ENCODE assay signal across 9 mouse cellular contexts in the genomic region with DNA sequence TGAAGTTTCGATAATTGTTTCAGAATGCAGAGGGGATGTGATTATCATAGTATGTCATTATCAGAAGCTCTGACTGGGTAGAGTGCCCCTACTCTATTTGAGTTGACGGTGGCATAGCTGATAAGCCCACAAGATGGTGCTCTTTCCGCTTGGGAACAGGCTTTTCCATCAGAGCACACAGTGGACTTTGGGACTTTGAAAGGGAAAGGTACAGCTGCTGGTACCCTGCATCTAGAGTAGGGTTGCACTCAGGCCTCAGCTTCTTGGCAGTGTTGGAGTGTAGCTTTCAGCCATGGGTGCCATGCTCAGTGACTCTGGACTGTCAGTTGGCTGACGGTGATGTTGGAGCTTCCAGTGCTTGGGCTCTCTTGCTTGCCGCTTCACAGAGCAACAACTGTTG. TPM values are rescaled to one million over a fixed set of nuclear protein-coding genes. Genes with fewer than 3 reads are reported as not detected.
DNase-seq lines count a peak whose midpoint lies in the region; ATAC-seq and TF ChIP-seq lines count a peak whose summit lies in the region.
"Had no signal": no experiment of that assay in that cellular context is flagged by ENCODE, and none has a peak within 500 bp of the region (broad histone marks: within the 10 kb centered on the region; RNA-seq: fewer than 3 reads in every experiment).

No protein-coding gene starts in this region.

- H3K4me2 ChIP-seq in liver, postnatal 0 days (ENCODE audit: low read depth, low read length) = no peak overlapping the region
- H3K4me2 ChIP-seq in neural tube, embryonic 14.5 days (ENCODE audit: low read depth, low read length) = no peak overlapping the region
- H3K4me2 ChIP-seq: limb, embryonic 12.5 days had no signal

- H3K27ac ChIP-seq in liver, postnatal 0 days (ENCODE audit: low read depth) = no peak overlapping the region
- no peak overlapping the region for H3K27ac ChIP-seq in neural tube, embryonic 14.5 days (ENCODE audit: low read depth, low read length)
- H3K27ac ChIP-seq: limb, embryonic 12.5 days had no signal

- DNase-seq in cerebellum, postnatal 10 days = peak; percentile 49 to 56
- no peak for DNase-seq in cerebellum, adult 8-10 months
- DNase-seq in liver, postnatal 0 days = no peak
- no peak for DNase-seq in liver
- DNase-seq in kidney, adult 8-10 months = peak; percentile 14 to 29
- no peak for DNase-seq in heart, postnatal 36 days

- ATAC-seq in liver, postnatal 0 days = no peak
- peak; percentile 51 for ATAC-seq in neural tube, embryonic 14.5 days (ENCODE audit: low read depth)
- no peak for ATAC-seq in activated CD4-positive, CD25-positive, alpha-beta regulatory T cell, adult 4 months

- H3K27me3 ChIP-seq in liver, postnatal 0 days (ENCODE audit: insufficient read depth, low read length) = no peaks in the 10 kb centered on the region
- no peaks in the 10 kb centered on the region for H3K27me3 ChIP-seq in neural tube, embryonic 14.5 days (ENCODE audit: control insufficient read depth, insufficient read depth, low read length)
- H3K27me3 ChIP-seq: limb, embryonic 12.5 days had no signal

- no peak overlapping the region for H3K4me3 ChIP-seq in liver, postnatal 0 days (ENCODE audit: low read depth, low read length)
- no peak overlapping the region for H3K4me3 ChIP-seq in neural tube, embryonic 14.5 days (ENCODE audit: low read depth, low read length)
- H3K4me3 ChIP-seq: limb, embryonic 12.5 days had no signal

- no peaks in the 10 kb centered on the region for H3K4me1 ChIP-seq in liver, postnatal 0 days (ENCODE audit: insufficient read depth)
- H3K4me1 ChIP-seq in neural tube, embryonic 14.5 days (ENCODE audit: control insufficient read depth, insufficient read depth, low read length) = no peaks in the 10 kb centered on the region

- TF ChIP-seq CTCF in liver, postnatal 0 days (IDR thresholded peaks at IDR 0.05; ENCODE audit: low read depth) = peak; percentile 38; the same call in 1 of the 2 replicates

- 77% methylated on average over 5 of the region's 5 CpGs for WGBS in liver, postnatal 0 days (ENCODE audit: insufficient replicate concordance)
- 74% methylated on average over 5 of the region's 5 CpGs for WGBS in neural tube, embryonic 14.5 days

- no peak for TF ChIP-seq EP300 in liver, postnatal 0 days (IDR thresholded peaks at IDR 0.05; ENCODE audit: low read depth)

- no peaks in the 10 kb centered on the region for H3K9me3 ChIP-seq in liver, postnatal 0 days (ENCODE audit: low read length)
- no peaks in the 10 kb centered on the region for H3K9me3 ChIP-seq in neural tube, embryonic 14.5 days (ENCODE audit: control insufficient read depth, low read length)
- H3K9me3 ChIP-seq: limb, embryonic 12.5 days had no signal

- H3K36me3 ChIP-seq in liver, postnatal 0 days (replicated peaks; ENCODE audit: insufficient read depth, low read length) = peaks cover 51% of the 10 kb centered on the region
- H3K36me3 ChIP-seq in neural tube, embryonic 14.5 days (ENCODE audit: control insufficient read depth, insufficient read depth, low read length) = peaks cover 25% of the 10 kb centered on the region

- intact Hi-C loops in heart, postnatal 36 days (cut with DNase I) = loop anchor here (5.0 to 10.0 kb wide), 2 partner anchors 305 to 1052 kb away; no protein-coding TSS in a partner anchor

- H3K9ac ChIP-seq in liver, postnatal 0 days (replicated peaks) = no peak overlapping the region
- H3K9ac ChIP-seq in neural tube, embryonic 14.5 days (replicated peaks; ENCODE audit: low read depth, low read length) = no peak overlapping the region
- H3K9ac ChIP-seq: limb, embryonic 12.5 days had no signal

RNA-seq across cellular contexts. Expression of a gene that starts 13.3 kb away (rescaled TPM):
- 3.6 and 4.1 TPM in 2 replicates for polyA plus RNA-seq in liver, postnatal 0 days (2015; fragmentation: Nextera tagmentation; extraction: Ambion mirVana)
- 17.7 and 18.9 TPM in 2 replicates for polyA plus RNA-seq in neural tube, embryonic 14.5 days (2014; fragmentation: Nextera tagmentation; extraction: Ambion mirVana)
- polyA plus RNA-seq in activated CD4-positive, CD25-positive, alpha-beta regulatory T cell, adult 4 months (2017; shearing (Covaris generic)) = 10 to 100 TPM in 1 of 2 experiments, 1 to 10 TPM in 1; 9.2 to 10.5 TPM
- total RNA-seq in heart, postnatal 36 days (2021) = 1 to 10 TPM; 5.0 to 5.2 TPM

RNA-seq across cellular contexts. Expression of a gene that starts 32.2 kb away (rescaled TPM):
- polyA plus RNA-seq in liver, postnatal 0 days (2015; fragmentation: Nextera tagmentation; extraction: Ambion mirVana) = 21.7 and 23.6 TPM in 2 replicates
- polyA plus RNA-seq in neural tube, embryonic 14.5 days (2014; fragmentation: Nextera tagmentation; extraction: Ambion mirVana) = 128 and 135 TPM in 2 replicates
- polyA plus RNA-seq in activated CD4-positive, CD25-positive, alpha-beta regulatory T cell, adult 4 months (2017; shearing (Covaris generic)) = 10 to 100 TPM; 19.1 to 20.3 TPM
- 10 to 100 TPM; 42.5 to 44.8 TPM for total RNA-seq in heart, postnatal 36 days (2021)

Comparison
In these comparisons a context has a peak if more than half of its experiments do, and no peak if none do; other contexts are left out.
1. DNase-seq: peak in cerebellum, postnatal 10 days (2 of 2) and kidney, adult 8-10 months (2 of 2); none in cerebellum, adult 8-10 months (single experiment), liver, postnatal 0 days (single experiment), liver (single experiment) and heart, postnatal 36 days (0 of 2).